Mouse (Mus musculus) erythroblast, embryonic 14.5 days (primary cell): ENCODE results near the gene Rnf5.

ENCODE experiments used
- GATA1 ChIP-seq: IDR thresholded peaks from 2 replicates; pipeline ENCODE4 v1.6.1; 2012; ENCODE audit warnings: low read length, inconsistent platforms, mixed read lengths
- TAL1 ChIP-seq: IDR thresholded peaks from 3 replicates; pipeline ENCODE4 v1.6.1; 2012; ENCODE audit warnings: low read length, inconsistent platforms, mixed read lengths

GRCm38 (mm10) chr17:34576577-34576976 lies 26.9 kb downstream of the Rnf5 start:
- TF ChIP-seq GATA1 (no peak), TAL1 (no peak)
